Mouse (Mus musculus) thymus, adult 2 months (tissue): ENCODE measurements at regions not wholly inside any gene's neighbourhood (a gene's known extent, or its start where the extent isn't known, plus 50 kb on each side); places are given as distances from the start of the nearest gene placed in this dataset.

Source experiments
- CTCF ChIP-seq: fragments of 200-500 bp; IDR thresholded peaks from 2 replicates; pipeline ENCODE4 v1.5.1; 2012; ENCODE audit warnings: mild to moderate bottlenecking, control low read depth, low read length, moderate library complexity, borderline replicate concordance; ENCODE audit not compliant: control insufficient read depth, poor library complexity, insufficient read depth; ENCODE audit errors: extremely low read depth
- POLR2A ChIP-seq: fragments of 200-500 bp; IDR thresholded peaks from 2 replicates; pipeline ENCODE4 v1.6.1; 2012; ENCODE audit warnings: mild to moderate bottlenecking, low read length, control low read depth, moderate library complexity; ENCODE audit not compliant: control insufficient read depth, poor library complexity, insufficient read depth; ENCODE audit errors: extremely low read depth

- TF ChIP-seq POLR2A (no peak), CTCF (no peak)
Observed at GRCm38 (mm10) chr13:11005374-11005773, 644.7 kb upstream of the Chrm3 start.
